Comparison of ENCODE assay signal across 9 mouse cellular contexts in genomic region chr8:120887254-120887653, GRCm38 (mm10).
A peak's percentile ranks its signal among the peaks of the same experiment; 100 is the strongest.
DNase-seq lines count a peak whose midpoint lies in the region; ATAC-seq and TF ChIP-seq lines count a peak whose summit lies in the region.
"Had no signal": no experiment of that assay in that cellular context is flagged by ENCODE, and none has a peak within 500 bp of the region (broad histone marks: within the 10 kb centered on the region; RNA-seq: fewer than 3 reads in every experiment).

No protein-coding gene starts in this region.

- ATAC-seq in neural tube, embryonic 15.5 days (ENCODE audit: low FRiP score) = no peak
- no peak for ATAC-seq in intestine, embryonic 16.5 days
- ATAC-seq in forebrain, postnatal 0 days = no peak

- H3K4me2 ChIP-seq in neural tube, embryonic 15.5 days = no peak overlapping the region
- H3K4me2 ChIP-seq in intestine, embryonic 16.5 days (ENCODE audit: low read depth, low read length) = no peak overlapping the region
- no peak overlapping the region for H3K4me2 ChIP-seq in forebrain, postnatal 0 days (ENCODE audit: low read depth)

- no peaks in the 10 kb centered on the region for H3K9me3 ChIP-seq in heart, embryonic 10.5 days
- H3K9me3 ChIP-seq in neural tube, embryonic 15.5 days (replicated peaks) = no peaks in the 10 kb centered on the region
- no peaks in the 10 kb centered on the region for H3K9me3 ChIP-seq in intestine, embryonic 16.5 days (ENCODE audit: control insufficient read depth, low read length)
- H3K9me3 ChIP-seq in forebrain, postnatal 0 days (ENCODE audit: low read length) = no peaks in the 10 kb centered on the region

- intact Hi-C loops in heart, postnatal 25 days (cut with DNase I) = no loop called here

- H3K4me1 ChIP-seq in heart, embryonic 10.5 days = peaks cover 37% of the 10 kb centered on the region
- H3K4me1 ChIP-seq in neural tube, embryonic 15.5 days = peaks cover 7% of the 10 kb centered on the region
- peaks cover 9% of the 10 kb centered on the region; the same call in 1 of the 2 replicates for H3K4me1 ChIP-seq in intestine, embryonic 16.5 days (ENCODE audit: control insufficient read depth, insufficient read depth, low read length)
- no peaks in the 10 kb centered on the region for H3K4me1 ChIP-seq in forebrain, postnatal 0 days (ENCODE audit: insufficient read depth)

- no peak for TF ChIP-seq CTCF in forebrain, postnatal 0 days (IDR thresholded peaks at IDR 0.05; ENCODE audit: low read depth)

- H3K9ac ChIP-seq in neural tube, embryonic 15.5 days (replicated peaks) = no peak overlapping the region
- no peak overlapping the region for H3K9ac ChIP-seq in intestine, embryonic 16.5 days (ENCODE audit: low read depth, low read length)
- H3K9ac ChIP-seq in forebrain, postnatal 0 days = no peak overlapping the region

- 5% methylated on average over 10 of the region's 10 CpGs for WGBS in heart, embryonic 10.5 days
- 18% methylated on average over 10 of the region's 10 CpGs for WGBS in neural tube, embryonic 15.5 days
- 10% methylated on average over 10 of the region's 10 CpGs for WGBS in intestine, embryonic 16.5 days
- WGBS in forebrain, postnatal 0 days = 19% methylated on average over 10 of the region's 10 CpGs

- H3K36me3 ChIP-seq in heart, embryonic 10.5 days = no peaks in the 10 kb centered on the region
- no peaks in the 10 kb centered on the region for H3K36me3 ChIP-seq in neural tube, embryonic 15.5 days
- no peaks in the 10 kb centered on the region for H3K36me3 ChIP-seq in intestine, embryonic 16.5 days (ENCODE audit: control insufficient read depth, insufficient read depth, low read length)
- H3K36me3 ChIP-seq in forebrain, postnatal 0 days (ENCODE audit: insufficient read depth) = no peaks in the 10 kb centered on the region

- peaks cover 97% of the 10 kb centered on the region for H3K27me3 ChIP-seq in heart, embryonic 10.5 days (ENCODE audit: insufficient read depth, poor library complexity, severe bottlenecking)
- peaks cover 87% of the 10 kb centered on the region for H3K27me3 ChIP-seq in neural tube, embryonic 15.5 days (replicated peaks)
- peaks cover 44% of the 10 kb centered on the region for H3K27me3 ChIP-seq in intestine, embryonic 16.5 days (replicated peaks; ENCODE audit: control insufficient read depth, insufficient read depth, low read length)
- peaks cover 76% of the 10 kb centered on the region for H3K27me3 ChIP-seq in forebrain, postnatal 0 days (ENCODE audit: insufficient read depth, low read length)

- no peak for DNase-seq in heart, embryonic 10.5 days (ENCODE audit: low spot score)
- DNase-seq in heart, postnatal 25 days (ENCODE audit: low spot score) = no peak
- peak; percentile 29 for DNase-seq in neural tube, embryonic 10.5 days (ENCODE audit: extremely low spot score, low spot score)
- peak; percentile 23 to 28 for DNase-seq in thymus, postnatal 36 days
- DNase-seq in forebrain, postnatal 0 days = no peak
- DNase-seq in cerebellum, adult 11-12 months = no peak

- no peak overlapping the region for H3K27ac ChIP-seq in heart, embryonic 10.5 days
- H3K27ac ChIP-seq in neural tube, embryonic 15.5 days (replicated peaks) = no peak overlapping the region
- no peak overlapping the region for H3K27ac ChIP-seq in intestine, embryonic 16.5 days (ENCODE audit: low read length)
- H3K27ac ChIP-seq in forebrain, postnatal 0 days (ENCODE audit: low read depth, low read length) = no peak overlapping the region

- peak overlapping the region; percentile 16; the same call in 1 of the 2 replicates for H3K4me3 ChIP-seq in heart, embryonic 10.5 days
- H3K4me3 ChIP-seq in neural tube, embryonic 15.5 days (replicated peaks) = no peak overlapping the region
- peak overlapping the region; percentile 11; the same call in 1 of the 2 replicates for H3K4me3 ChIP-seq in intestine, embryonic 16.5 days (ENCODE audit: low read length)
- H3K4me3 ChIP-seq in forebrain, postnatal 0 days (ENCODE audit: low read depth, low read length) = no peak overlapping the region
- H3K4me3 ChIP-seq: erythroblast, embryonic 14.5 days had no signal

Comparison
In these comparisons a context has a peak if more than half of its experiments do, and no peak if none do; other contexts are left out.
1. DNase-seq: peak in neural tube, embryonic 10.5 days (single experiment) and thymus, postnatal 36 days (2 of 2); none in heart, embryonic 10.5 days (single experiment), heart, postnatal 25 days (single experiment), forebrain, postnatal 0 days (single experiment) and cerebellum, adult 11-12 months (single experiment).
2. H3K4me3 ChIP-seq: peak in heart, embryonic 10.5 days (single experiment) and intestine, embryonic 16.5 days (single experiment); none in neural tube, embryonic 15.5 days (single experiment) and forebrain, postnatal 0 days (single experiment).